Mouse (Mus musculus): ENCODE results near the gene Tnks2. TPM values are rescaled to one million over a fixed set of nuclear protein-coding genes. Genes with fewer than 3 reads are reported as not detected.

Tnks2 gene
- total RNA-seq, 2 experiments from 2014 or later = 73.8 to 79.6 TPM

- intact Hi-C loops (cut with DNase I) = loop anchor here (2.0 kb wide), 1 partner anchor 109 kb away; no protein-coding TSS in a partner anchor
Measured at GRCm38 (mm10) chr19:36925671-36926552, 91.9 kb downstream of the Tnks2 start, which contains the start of gene Btaf1. Btaf1 (plus strand) TSS chr19:36926079.

DNA sequence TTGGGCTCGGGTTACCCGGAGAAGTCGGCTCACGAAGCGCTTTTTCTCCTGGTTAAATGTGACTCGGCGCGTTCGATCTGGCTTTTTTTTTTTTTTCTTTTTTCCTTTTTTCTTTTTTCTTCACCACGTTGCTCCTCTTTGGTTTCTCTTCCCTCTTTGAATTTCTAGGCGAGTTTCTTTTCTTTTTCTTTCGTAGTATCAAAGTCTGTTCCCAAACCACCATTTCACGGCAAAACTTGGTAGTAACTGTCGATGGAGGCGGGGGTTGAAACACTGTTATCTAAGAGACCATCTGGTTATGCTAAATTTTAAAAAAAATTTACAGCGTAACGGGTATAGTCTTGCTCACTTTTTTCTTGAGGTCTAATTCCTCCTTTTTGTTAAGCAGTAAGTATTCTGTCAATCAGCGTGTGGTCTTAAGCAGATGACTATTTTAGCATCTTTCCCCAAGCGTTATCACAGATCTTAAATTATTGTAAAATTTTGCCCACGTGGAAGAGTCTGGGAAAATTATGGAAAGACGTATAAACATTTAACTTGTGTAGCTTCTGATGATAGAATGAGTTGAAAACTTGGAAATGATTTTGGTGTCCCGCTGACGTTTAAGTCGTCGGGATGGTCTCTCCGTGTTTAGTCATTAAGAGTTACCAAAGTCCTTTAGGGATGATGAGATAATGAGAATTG lies 92.7 kb downstream of the Tnks2 start:
- no peak for DNase-seq (ENCODE audit: low spot score)
- intact Hi-C loops (cut with DNase I) = no loop called here

More at GRCm38 (mm10) chr19:36925671-36926552, 91.9 kb downstream of the Tnks2 start, which contains the start of gene Btaf1:
- DNase-seq (ENCODE audit: low spot score) = peak; percentile 73

GRCm38 (mm10) chr19:36927800-36928361 lies 93.8 kb downstream of the Tnks2 start:
- DNase-seq (ENCODE audit: low spot score) = no peak
- intact Hi-C loops (cut with DNase I) = no loop called here

- intact Hi-C loops (cut with DNase I) = no loop called here
Measured at GRCm38 (mm10) chr19:36929816-36930215, 95.8 kb downstream of the Tnks2 start.

DNA sequence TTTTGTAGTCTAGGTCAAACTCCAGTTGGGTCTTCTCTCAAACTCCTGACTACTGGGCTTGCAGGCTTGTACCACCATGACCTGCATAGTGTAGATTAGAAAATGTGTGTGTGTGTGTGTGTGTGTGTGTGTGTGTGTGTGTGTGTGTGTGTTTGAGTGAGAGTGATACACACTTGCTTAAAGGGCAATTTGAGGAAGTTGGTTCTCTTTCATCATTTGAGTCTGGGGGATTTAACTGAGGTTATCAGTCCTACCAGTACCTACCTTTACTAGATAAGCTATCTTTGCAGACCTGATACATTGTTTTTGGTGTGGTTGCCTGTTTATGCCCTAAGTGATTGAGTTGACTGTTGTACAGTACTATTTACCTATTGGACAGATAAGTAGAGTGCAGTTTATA lies 98.1 kb downstream of the Tnks2 start:
- no peak for DNase-seq (ENCODE audit: low spot score)
- intact Hi-C loops (cut with DNase I) = no loop called here

More at GRCm38 (mm10) chr19:36929816-36930215, 95.8 kb downstream of the Tnks2 start:
- DNase-seq (ENCODE audit: low spot score) = no peak

- intact Hi-C loops (cut with DNase I) = no loop called here
- DNase-seq (ENCODE audit: low spot score) = no peak
Measured at GRCm38 (mm10) chr19:36932613-36933012, 98.6 kb downstream of the Tnks2 start.

- intact Hi-C loops (cut with DNase I) = no loop called here
- DNase-seq (ENCODE audit: low spot score) = no peak
Measured at GRCm38 (mm10) chr19:36936285-36936684, 102.3 kb downstream of the Tnks2 start.

- no peak for DNase-seq (ENCODE audit: low spot score)
- intact Hi-C loops (cut with DNase I) = no loop called here
Measured at GRCm38 (mm10) chr19:36938008-36938407, 104.0 kb downstream of the Tnks2 start.

GRCm38 (mm10) chr19:36940064-36940463 lies 106.0 kb downstream of the Tnks2 start:
- intact Hi-C loops (cut with DNase I) = no loop called here
- no peak for DNase-seq (ENCODE audit: low spot score)

Other genes with a start within 250 kb of the Tnks2 start
- 100 to 1,000 TPM in 1 of 2 experiments, 10 to 100 TPM in 1; 94.9 to 102 TPM for gene Ppp1r3c, start 97.6 kb upstream of the Tnks2 start, total RNA-seq (2021)
- 1 to 10 TPM; 1.7 to 2.3 TPM for gene Fgfbp3, start 85.4 kb downstream of the Tnks2 start, total RNA-seq (2021)
- 10 to 100 TPM; 11.2 to 11.8 TPM for gene Btaf1, start 91.8 kb downstream of the Tnks2 start, total RNA-seq (2021)

Measured in heart, postnatal 25 days (tissue).